Mouse (Mus musculus): ENCODE measurements around the gene Tchhl1.
"Not testable (repeated sequence)": the region's sequence is repeated elsewhere in the genome, so short reads cannot be mapped to it uniquely, and the experiment has no call there.

Tchhl1 gene

DNA sequence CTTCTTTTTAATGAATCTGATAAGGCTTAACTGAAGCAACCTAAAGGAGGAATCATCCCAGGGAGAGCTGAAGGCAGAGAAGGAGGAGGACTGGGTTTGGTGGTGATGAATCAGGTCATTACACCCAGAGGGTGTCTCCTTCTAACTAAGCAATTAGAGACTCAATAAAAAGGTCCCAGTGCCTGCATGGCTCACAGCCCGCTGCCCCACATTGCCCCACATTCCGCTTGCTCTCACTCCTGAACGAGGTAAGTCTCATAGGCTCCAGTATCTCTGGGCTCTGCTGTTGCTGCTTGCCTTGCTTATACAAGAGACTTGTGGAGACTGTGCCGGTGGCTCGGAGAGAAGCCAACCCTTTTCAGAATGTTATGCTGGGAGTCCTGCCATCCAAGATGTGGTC lies at the start of gene Tchhl1:
TSS of gene Tchhl1 (plus strand) at position 194 of the 400 bp plus-strand sequence.
- DNase-seq (ENCODE audit: low spot score): no peak

DNA sequence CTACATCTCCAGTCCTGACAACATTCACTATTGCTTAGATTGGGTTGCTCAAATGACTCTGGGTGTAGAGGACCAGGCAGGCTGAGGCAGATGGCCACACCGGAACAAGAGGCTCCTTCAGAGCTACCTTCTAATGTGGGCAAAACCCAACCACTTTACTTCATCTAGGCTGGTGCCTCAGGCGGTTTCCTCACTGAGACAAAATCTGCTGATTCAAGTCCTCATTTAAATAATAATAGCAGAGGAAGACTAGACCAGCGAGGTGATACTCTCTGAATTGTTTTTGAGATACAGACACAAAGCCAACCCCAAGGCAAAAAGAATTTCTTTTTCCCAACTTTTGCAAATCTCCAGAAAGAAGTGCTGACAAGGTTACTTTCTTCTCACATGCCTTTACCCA lies 36.9 kb upstream of the Tchhl1 start:
- DNase-seq (ENCODE audit: low spot score): no peak

DNA sequence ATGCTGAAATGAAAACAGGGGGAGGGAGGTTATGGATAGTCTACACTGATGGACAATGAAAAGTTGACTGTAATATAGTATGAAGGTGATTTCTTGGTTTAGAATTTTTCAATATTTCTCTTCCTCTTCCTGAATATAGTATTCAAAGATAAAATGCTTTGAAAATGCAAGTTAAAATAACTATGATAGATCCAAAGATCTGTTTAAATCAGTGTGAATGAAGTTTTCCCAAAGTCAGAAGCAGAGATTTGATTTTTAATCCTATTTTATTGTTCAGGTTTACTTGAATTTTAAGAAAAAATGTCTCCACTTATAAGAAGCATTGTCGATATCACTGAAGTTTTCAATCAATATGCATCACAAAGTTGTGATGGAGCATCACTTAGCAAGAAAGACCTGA lies 26.5 kb upstream of the Tchhl1 start, which contains the start of gene Tchh:
TSS of gene Tchh (plus strand) at position 301 of the 400 bp plus-strand sequence.
- no peak for DNase-seq (ENCODE audit: low spot score)

- DNase-seq (ENCODE audit: low spot score): no peak
These were observed 25.0 kb upstream of the Tchhl1 start for GRCm38 (mm10) chr3:93443501-93444101.

DNA sequence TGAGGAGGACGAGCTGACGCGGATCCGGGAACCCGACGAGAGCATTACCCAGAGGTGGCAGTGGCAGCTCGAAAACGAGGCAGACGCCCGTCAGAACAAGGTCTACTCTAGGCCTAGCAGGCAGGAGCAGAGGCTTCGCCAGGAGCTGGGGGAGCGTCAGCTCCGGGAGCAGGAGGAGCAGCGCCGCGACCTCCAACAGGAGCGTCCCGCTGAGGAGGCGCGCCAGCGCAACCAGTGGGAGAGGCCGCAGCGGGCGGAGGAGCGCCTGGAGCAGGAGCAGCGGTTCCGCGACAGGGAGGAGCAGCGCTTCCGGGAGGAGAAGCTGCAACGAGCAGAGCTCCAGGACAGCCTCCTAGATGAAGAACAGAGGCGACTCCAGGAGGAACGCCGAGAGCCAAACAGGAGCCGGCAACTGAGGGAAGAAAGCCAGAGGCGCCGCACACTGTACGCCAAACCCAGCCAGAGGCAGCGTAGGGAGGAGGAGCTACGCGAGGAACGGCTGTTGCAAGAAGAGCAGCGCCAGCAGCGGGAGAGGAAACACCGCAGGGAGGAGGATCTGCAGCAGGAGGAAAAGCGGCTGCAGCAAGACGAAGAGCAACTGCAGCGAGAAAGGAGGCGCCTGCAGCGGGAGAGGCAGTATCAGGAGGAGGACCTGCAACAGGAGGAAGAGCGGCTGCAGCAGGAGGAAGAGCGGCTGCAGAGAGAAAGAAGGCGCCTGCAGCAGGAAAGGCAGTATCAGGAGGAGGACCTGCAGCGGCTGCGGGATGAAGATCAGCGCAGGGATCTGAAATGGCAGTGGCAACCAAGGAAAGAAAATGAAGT lies 24.0 kb upstream of the Tchhl1 start:
- no peak for DNase-seq (ENCODE audit: low spot score)

- no peak for DNase-seq (ENCODE audit: low spot score)
These were observed 23.3 kb upstream of the Tchhl1 start for GRCm38 (mm10) chr3:93445165-93445705.

- no peak for DNase-seq (ENCODE audit: low spot score)
These were observed 22.3 kb upstream of the Tchhl1 start for GRCm38 (mm10) chr3:93446128-93446755.

DNA sequence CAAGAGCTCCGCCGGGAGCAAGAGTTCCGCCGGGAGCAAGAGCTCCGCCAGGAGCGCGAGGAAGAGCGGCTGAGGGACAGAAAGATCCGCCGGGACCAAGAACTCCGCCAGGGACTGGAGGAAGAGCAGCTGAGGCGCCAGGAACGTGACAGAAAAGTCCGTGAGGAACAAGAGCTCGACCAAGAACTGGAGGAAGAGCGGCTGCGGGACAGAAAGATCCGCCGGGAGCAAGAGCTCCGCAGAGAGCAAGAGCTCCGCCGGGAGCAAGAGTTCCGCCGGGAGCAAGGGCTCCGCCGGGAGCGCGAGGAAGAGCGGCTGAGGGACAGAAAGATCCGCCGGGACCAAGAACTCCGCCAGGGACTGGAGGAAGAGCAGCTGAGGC lies 21.8 kb upstream of the Tchhl1 start:
- not testable (repeated sequence) for DNase-seq (ENCODE audit: low spot score)

GRCm38 (mm10) chr3:93447138-93447841 lies 21.3 kb upstream of the Tchhl1 start:
- no peak for DNase-seq (ENCODE audit: low spot score)

- no peak for DNase-seq (ENCODE audit: low spot score)
These were observed 2.0 kb upstream of the Tchhl1 start for GRCm38 (mm10) chr3:93466556-93466955.

- no peak for DNase-seq (ENCODE audit: low spot score)
These were observed 1.4 kb upstream of the Tchhl1 start for GRCm38 (mm10) chr3:93467130-93467529.

GRCm38 (mm10) chr3:93469629-93470028 lies 1.1 kb downstream of the Tchhl1 start:
- DNase-seq (ENCODE audit: low spot score): no peak

DNA sequence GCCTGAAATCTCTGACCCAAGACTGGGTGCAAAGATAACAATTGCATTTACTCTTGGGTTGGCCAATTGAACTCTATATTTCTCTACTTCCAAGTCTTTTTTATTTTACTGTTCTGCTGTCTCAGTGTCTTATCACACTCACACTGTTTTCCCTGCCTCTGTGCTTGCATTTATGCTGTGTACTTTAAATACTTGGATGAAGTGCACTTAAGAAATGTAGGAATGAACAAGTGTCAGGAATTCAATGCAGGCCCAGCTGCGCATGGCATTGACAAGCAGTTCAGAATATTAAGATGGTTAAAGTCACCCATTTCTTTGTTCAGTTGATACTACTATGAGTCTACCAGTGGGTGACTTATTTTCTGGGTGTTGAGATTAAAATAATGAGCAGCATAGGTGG lies 11.5 kb downstream of the Tchhl1 start:
- DNase-seq (ENCODE audit: low spot score): no peak

DNA sequence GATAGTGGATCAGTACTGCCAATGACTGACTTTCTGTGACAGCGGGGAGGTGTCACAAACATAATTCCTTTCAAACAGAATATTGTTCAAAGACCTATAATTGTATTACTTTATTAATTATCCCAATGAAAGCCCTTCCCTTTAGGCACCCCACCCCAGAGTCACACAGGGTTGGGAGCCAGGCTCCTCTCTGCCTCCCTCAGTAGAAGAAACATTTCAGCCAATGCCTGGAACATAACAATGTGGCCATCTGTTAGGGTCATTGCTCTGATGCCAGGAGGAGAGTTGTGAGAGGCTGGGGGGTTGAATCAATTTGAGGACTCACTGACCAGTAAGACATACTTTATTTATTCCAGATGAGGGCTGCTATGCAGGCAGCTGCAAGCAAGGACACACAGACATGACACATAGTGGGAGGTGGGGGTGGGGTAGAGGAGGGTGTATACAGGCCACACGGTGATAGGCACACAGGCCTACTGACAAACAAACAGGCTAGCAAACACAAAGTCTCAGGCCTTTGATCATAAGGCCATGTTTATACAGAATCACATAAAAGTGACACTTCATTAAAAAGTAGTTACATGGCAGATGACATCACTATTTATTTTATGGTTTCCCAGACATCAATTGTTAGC lies 13.5 kb downstream of the Tchhl1 start:
- no peak for DNase-seq (ENCODE audit: low spot score)

- no peak for DNase-seq (ENCODE audit: low spot score)
These were observed 17.1 kb downstream of the Tchhl1 start for GRCm38 (mm10) chr3:93485611-93486010.

DNA sequence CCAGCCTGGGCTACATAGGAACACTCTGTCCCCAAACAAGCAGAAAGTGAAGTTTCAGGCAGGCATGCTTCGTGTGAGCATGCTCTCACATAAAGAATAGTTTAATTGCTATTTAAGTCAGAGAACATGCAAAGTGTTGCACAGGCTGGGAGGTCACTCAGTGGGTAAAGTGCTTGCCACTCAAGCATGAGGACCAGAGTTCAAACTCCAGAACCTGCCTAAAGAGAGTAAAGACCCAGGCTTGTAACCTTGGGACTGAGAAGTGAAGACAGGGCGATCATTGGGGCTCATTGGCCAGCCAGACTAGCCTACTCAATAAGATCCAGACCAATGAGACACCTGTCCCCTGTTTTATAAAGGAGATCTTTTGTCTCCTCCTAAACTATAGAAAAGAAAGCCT lies 20.0 kb downstream of the Tchhl1 start:
- DNase-seq (ENCODE audit: low spot score): no peak

GRCm38 (mm10) chr3:93492176-93492575 lies 23.6 kb downstream of the Tchhl1 start:
- DNase-seq (ENCODE audit: low spot score): no peak

DNA sequence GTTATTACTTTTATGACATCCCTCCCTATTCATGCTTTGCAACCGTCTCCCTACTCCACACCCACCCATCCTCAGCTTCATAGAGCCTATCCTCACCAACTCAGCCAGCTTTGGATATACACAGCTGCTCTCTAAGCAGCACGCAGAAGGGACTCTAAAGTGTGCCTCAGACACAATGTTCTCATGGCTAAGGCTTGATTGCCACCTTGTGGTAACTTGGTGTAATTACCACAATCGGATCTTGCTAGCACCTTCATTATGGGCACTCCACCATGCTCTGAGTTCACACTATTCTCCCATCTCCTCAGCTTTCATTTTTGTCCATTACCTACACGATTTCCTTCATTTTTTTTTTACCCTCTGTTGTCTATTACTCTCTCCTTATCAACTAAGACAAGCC lies 25.4 kb downstream of the Tchhl1 start:
- peak; percentile 68 for DNase-seq (ENCODE audit: low spot score)

DNA sequence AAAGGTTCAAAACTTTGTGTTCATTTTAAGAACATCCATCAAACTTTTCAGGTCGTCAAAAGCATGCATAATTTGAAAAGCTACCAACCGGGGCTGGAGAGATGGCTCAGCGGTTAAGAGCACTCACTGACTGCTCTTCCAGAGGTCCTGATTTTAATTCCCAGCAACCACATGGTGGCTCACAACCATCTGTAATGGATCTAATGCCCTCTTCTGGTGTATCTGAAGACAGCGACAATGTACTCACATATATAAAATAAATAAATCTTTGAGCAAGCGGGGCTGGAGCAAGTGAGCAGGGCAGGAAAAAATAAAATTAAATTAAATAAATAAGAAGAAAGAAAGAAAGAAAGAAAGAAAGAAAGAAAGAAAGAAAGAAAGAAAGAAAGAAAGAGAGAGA lies 26.2 kb downstream of the Tchhl1 start:
- not testable (repeated sequence) for DNase-seq (ENCODE audit: low spot score)

- DNase-seq (ENCODE audit: low spot score): no peak
These were observed 28.6 kb downstream of the Tchhl1 start for GRCm38 (mm10) chr3:93497131-93497530.

GRCm38 (mm10) chr3:93499129-93499528 lies 30.6 kb downstream of the Tchhl1 start:
- DNase-seq (ENCODE audit: low spot score): no peak
